Mouse (Mus musculus) heart, postnatal 0 days (tissue): Measurements from ENCODE around the gene Ccdc88c. TPM values are rescaled to one million over a fixed set of nuclear protein-coding genes. Genes with fewer than 3 reads are reported as not detected.

Source experiments
- ATAC-seq: fragments of 200-750 bp; cut with Nextera tagmentation; 2 replicates; pipeline ENCODE4 v1.8.0; 2017; ENCODE audit warnings: low read depth, moderate number of reproducible peaks, moderate library complexity; ENCODE audit not compliant: insufficient read depth
- DNase-seq: peaks from one replicate; pipeline ENCODE4 v3.0.0-alpha.2; 2016; ENCODE audit warnings: low spot score
- H3K27ac ChIP-seq: fragments of 300-500 bp; sonication (generic); 2 replicates; pipeline ENCODE4 v1.5.1; 2014; ENCODE audit warnings: low read depth, mild to moderate bottlenecking
- H3K27me3 ChIP-seq: fragments of 300-500 bp; sonication (generic); 2 replicates; pipeline ENCODE4 v1.6.1; 2014; ENCODE audit warnings: low read length, mixed read lengths; ENCODE audit not compliant: control insufficient read depth, insufficient read depth
- H3K36me3 ChIP-seq: fragments of 300-500 bp; sonication (generic); replicated peaks from 2 replicates; pipeline ENCODE4 v1.6.1; 2014; ENCODE audit warnings: low read length, mixed read lengths; ENCODE audit not compliant: control insufficient read depth, insufficient read depth
- H3K4me1 ChIP-seq: fragments of 300-500 bp; sonication (generic); 2 replicates; pipeline ENCODE4 v1.6.1; 2014; ENCODE audit warnings: antibody characterized with exemption; ENCODE audit not compliant: control insufficient read depth, insufficient read depth
- H3K4me2 ChIP-seq: fragments of 300-500 bp; sonication (generic); 2 replicates; pipeline ENCODE4 v1.6.1; 2014; ENCODE audit warnings: low read depth, mild to moderate bottlenecking, low read length, moderate library complexity
- H3K4me3 ChIP-seq: fragments of 300-500 bp; sonication (generic); 2 replicates; pipeline ENCODE4 v1.5.1; 2014; ENCODE audit warnings: low read depth, low read length
- H3K9ac ChIP-seq: fragments of 300-500 bp; sonication (generic); replicated peaks from 2 replicates; pipeline ENCODE4 v1.6.1; 2014; ENCODE audit warnings: low read depth, low read length, mixed read lengths
- H3K9me3 ChIP-seq: fragments of 300-500 bp; sonication (generic); replicated peaks from 2 replicates; pipeline ENCODE4 v1.6.1; 2016; ENCODE audit warnings: low read length; ENCODE audit not compliant: control insufficient read depth
- CTCF ChIP-seq: IDR thresholded peaks from 2 replicates; pipeline ENCODE4 v1.5.1; 2016; ENCODE audit warnings: antibody characterized with exemption, control low read depth, low read depth
- EP300 ChIP-seq: IDR thresholded peaks from 2 replicates; pipeline ENCODE4 v1.6.1; 2016; ENCODE audit warnings: antibody characterized with exemption, low read depth
- WGBS: fragments of 180-500 bp; shearing (Covaris S2); extraction: QIAGEN DNeasy Blood & Tissue Kit; methylation state at CpG from one replicate; pipeline ENCODE4 v1.1.7; 2014; 5-methylcytosine and 5-hydroxymethylcytosine counted together
- microRNA counts: library from miRNA; unstranded; fragments of <30 nt; microRNA quantifications from one replicate; lab custom pipeline; 2015
- microRNA-seq: library from miRNA; unstranded; fragments of <30 nt; microRNA quantifications from one replicate; pipeline ENCODE4, GENCODE M21; 2016
- polyA plus RNA-seq: library from polyadenylated mRNA; unstranded; fragments of >200 nt; fragmentation: Nextera tagmentation; extraction: Ambion mirVana; gene quantifications from 2 replicates; pipeline ENCODE4 v1.2.1, GENCODE M21; 2015
- total RNA-seq: library from RNA; depleted of rRNA; stranded (reverse); fragments of >200 nt; gene quantifications from 2 replicates; pipeline ENCODE4 v1.2.3, GENCODE M21; 2014; ENCODE audit warnings: low replicate concordance; rRNA removed

Ccdc88c gene
- total and polyA plus RNA-seq, 2 experiments from 2014 or later: 1.6 to 4.7 TPM

GRCm38 (mm10) chr12:100865072-100865471, 163.8 kb downstream of the Ccdc88c start:
- Histone ChIP-seq H3K4me3 (no peak overlapping the region), H3K4me2 (no peak overlapping the region), H3K9ac (no peak overlapping the region), H3K27me3 (no peaks in the 10 kb centered on the region), H3K9me3 (no peaks in the 10 kb centered on the region), H3K36me3 (no peaks in the 10 kb centered on the region), H3K27ac (no peak overlapping the region), H3K4me1 (no peaks in the 10 kb centered on the region)
- no peak for DNase-seq
- TF ChIP-seq CTCF (no peak), EP300 (no peak)
- no peak for ATAC-seq

- TF ChIP-seq CTCF: no peak
- TF ChIP-seq EP300: no peak
- Histone ChIP-seq H3K27me3 (no peaks in the 10 kb centered on the region), H3K4me3 (no peak overlapping the region), H3K27ac (no peak overlapping the region), H3K9ac (no peak overlapping the region), H3K4me1 (no peaks in the 10 kb centered on the region), H3K9me3 (no peaks in the 10 kb centered on the region), H3K4me2 (no peak overlapping the region), H3K36me3 (no peaks in the 10 kb centered on the region)
- no peak for DNase-seq
- 71% methylated on average over 3 of the region's 3 CpGs for WGBS
- ATAC-seq: no peak
These were observed 165.9 kb downstream of the Ccdc88c start for GRCm38 (mm10) chr12:100862856-100863446.

- Histone ChIP-seq H3K36me3 (no peaks in the 10 kb centered on the region), H3K4me1 (no peaks in the 10 kb centered on the region), H3K9ac (no peak overlapping the region), H3K27ac (no peak overlapping the region), H3K27me3 (no peaks in the 10 kb centered on the region), H3K4me3 (no peak overlapping the region), H3K4me2 (no peak overlapping the region), H3K9me3 (no peaks in the 10 kb centered on the region)
- 72% methylated on average over 3 of the region's 3 CpGs for WGBS
- TF ChIP-seq EP300 (no peak), CTCF (no peak)
- ATAC-seq: no peak
- DNase-seq: no peak
These were observed 166.6 kb downstream of the Ccdc88c start for GRCm38 (mm10) chr12:100862272-100862671.

MicroRNAs encoded within 50 kb of the gene (microRNA counts, 519-probe panel; counts per million panel counts)
- microRNA mmu-miR-1190 (lab: Ali Mortazavi, UCI): not detected

Small RNA genes within 50 kb of the gene (microRNA-seq; reads per million reads assigned to microRNA genes)
- gene Mir1190: not detected

Other genes starting within 250 kb of the Ccdc88c start
- 6.4 and 12.4 TPM in 2 replicates for gene Dglucy, start 250.0 kb downstream of the Ccdc88c start, total RNA-seq
- gene Dglucy, start 250.0 kb downstream of the Ccdc88c start, polyA plus RNA-seq: 7.9 and 9.2 TPM in 2 replicates
- gene Gpr68, start 120.9 kb downstream of the Ccdc88c start, total RNA-seq: 2.5 and 7.4 TPM in 2 replicates
- gene Gpr68, start 120.9 kb downstream of the Ccdc88c start, polyA plus RNA-seq: 1.8 and 2.0 TPM in 2 replicates
- gene Ppp4r3a, start 54.6 kb upstream of the Ccdc88c start, total RNA-seq: 31.4 and 32.9 TPM in 2 replicates
- gene Ppp4r3a, start 54.6 kb upstream of the Ccdc88c start, polyA plus RNA-seq: 12.8 and 13.9 TPM in 2 replicates